ENCODE assay signal across 19 mouse cellular contexts in the genomic region with DNA sequence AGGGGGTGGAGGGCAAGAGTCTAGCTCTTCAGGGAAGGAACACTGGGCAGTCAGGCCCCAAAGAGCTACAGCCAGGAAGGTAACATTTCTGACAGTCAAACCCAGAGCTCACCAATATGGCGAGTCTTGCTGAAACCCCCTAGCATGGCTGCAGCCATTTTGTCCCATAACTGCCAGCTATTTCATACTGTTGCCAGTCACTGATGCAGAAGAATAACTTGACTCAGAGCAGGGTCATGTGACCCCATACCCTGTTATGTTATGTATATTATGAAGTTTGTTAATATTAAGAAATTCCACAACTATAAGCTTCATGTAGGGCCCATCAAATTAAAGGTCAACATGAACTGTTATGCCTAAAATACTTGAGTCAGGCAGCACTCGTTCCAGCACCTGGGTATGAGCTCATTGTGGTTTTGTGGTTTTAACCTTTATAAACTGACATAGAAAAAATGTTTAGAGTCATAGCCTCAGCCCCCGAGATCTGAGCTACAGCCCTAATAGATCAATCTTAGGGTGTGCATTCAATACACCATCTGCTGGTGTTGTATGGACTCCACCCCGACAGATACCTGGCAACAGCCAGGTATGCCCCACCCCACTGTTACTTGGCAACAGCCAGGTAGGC. TPM values are rescaled to one million over a fixed set of nuclear protein-coding genes. Genes with fewer than 3 reads are reported as not detected.
A peak's percentile ranks its signal among the peaks of the same experiment; 100 is the strongest.
DNase-seq lines count a peak whose midpoint lies in the region; ATAC-seq and TF ChIP-seq lines count a peak whose summit lies in the region.
"Had no signal": no experiment of that assay in that cellular context is flagged by ENCODE, and none has a peak within 500 bp of the region (broad histone marks: within the 10 kb centered on the region; RNA-seq: fewer than 3 reads in every experiment).

No protein-coding gene starts in this region.

- H3K9ac ChIP-seq in liver, embryonic 12.5 days: no peak overlapping the region
- H3K9ac ChIP-seq: embryonic facial prominence, embryonic 15.5 days; forebrain, embryonic 15.5 days; hindbrain, embryonic 15.5 days; lung, embryonic 14.5 days had no signal

- no peaks in the 10 kb centered on the region for H3K27me3 ChIP-seq in spleen, adult 2 months (ENCODE audit: control insufficient read depth, insufficient read depth, low read length)
- peaks cover 46% of the 10 kb centered on the region for H3K27me3 ChIP-seq in liver, embryonic 12.5 days (replicated peaks)
- H3K27me3 ChIP-seq: forebrain, embryonic 15.5 days had no signal

- peak; percentile 79 for ATAC-seq in activated CD4-positive, CD25-positive, alpha-beta regulatory T cell, adult 4 months
- no peak for ATAC-seq in liver, embryonic 12.5 days
- ATAC-seq: forebrain, embryonic 15.5 days had no signal

- peaks cover 45% of the 10 kb centered on the region; the same call in 1 of the 2 replicates for H3K4me1 ChIP-seq in spleen, adult 2 months (ENCODE audit: control insufficient read depth, insufficient read depth, insufficient read length)
- peaks cover 21% of the 10 kb centered on the region; the same call in 1 of the 2 replicates for H3K4me1 ChIP-seq in liver, embryonic 12.5 days

- 0 out of 2 replicates have a peak overlapping the region, but pooled peaks have one; percentile 11 for H3K27ac ChIP-seq in spleen, adult 2 months (ENCODE audit: insufficient read depth, low read length)
- H3K27ac ChIP-seq in liver, embryonic 12.5 days: no peak overlapping the region
- H3K27ac ChIP-seq: embryonic facial prominence, embryonic 15.5 days; forebrain, embryonic 15.5 days; gastrocnemius, adult 2 months; hindbrain, embryonic 15.5 days had no signal

- H3K9me3 ChIP-seq in liver, embryonic 12.5 days (replicated peaks): no peaks in the 10 kb centered on the region
- H3K9me3 ChIP-seq: embryonic facial prominence, embryonic 15.5 days; forebrain, embryonic 15.5 days; hindbrain, embryonic 15.5 days had no signal

- no peaks in the 10 kb centered on the region for H3K36me3 ChIP-seq in spleen, adult 2 months (ENCODE audit: control insufficient read depth, insufficient read depth, low read length)
- no peaks in the 10 kb centered on the region for H3K36me3 ChIP-seq in liver, embryonic 12.5 days
- H3K36me3 ChIP-seq: embryonic facial prominence, embryonic 15.5 days; forebrain, embryonic 15.5 days; hindbrain, embryonic 15.5 days had no signal

- 23% methylated on average over 4 of the region's 4 CpGs for WGBS in spleen, adult 2 months
- WGBS in liver, embryonic 12.5 days (ENCODE audit: insufficient replicate concordance): 46% methylated on average over 4 of the region's 4 CpGs

- no peak overlapping the region for H3K4me2 ChIP-seq in liver, embryonic 12.5 days
- H3K4me2 ChIP-seq: embryonic facial prominence, embryonic 15.5 days; forebrain, embryonic 15.5 days; hindbrain, embryonic 15.5 days; lung, embryonic 14.5 days had no signal

- TF ChIP-seq POLR2A in spleen, adult 2 months (IDR thresholded peaks at IDR 0.05; ENCODE audit: low read depth, low read length): no peak

- peak; percentile 36 to 69 for DNase-seq in spleen, adult 2 months (ENCODE audit: low read depth in 1 of 2, low spot score in 2 of 2)
- no peak for DNase-seq in spleen, postnatal 14 days (ENCODE audit: low spot score in 2 of 2)
- DNase-seq in B cell, adult 2 months: peak; percentile 71 to 74
- peak; percentile 34 to 67 for DNase-seq in natural killer cell, adult 2 months (ENCODE audit: low spot score in 2 of 2)
- no peak for DNase-seq in embryo, embryonic 9.5 days (ENCODE audit: extremely low spot score)
- no peak for DNase-seq in right cerebral cortex, adult 18-20 months
- DNase-seq: adrenal gland, adult 2 months; cerebellum, adult 2 months; gastrocnemius, adult 2 months; heart, postnatal 10 days; kidney, adult 9 months; kidney, postnatal 4 days; liver; lung, embryonic 14.5 days had no signal

- H3K4me3 ChIP-seq in spleen, adult 2 months (ENCODE audit: extremely low read depth, insufficient read depth, insufficient read length): no peak overlapping the region
- no peak overlapping the region for H3K4me3 ChIP-seq in liver, embryonic 12.5 days
- H3K4me3 ChIP-seq: embryonic facial prominence, embryonic 15.5 days; forebrain, embryonic 15.5 days; gastrocnemius, adult 2 months; hindbrain, embryonic 15.5 days had no signal

- TF ChIP-seq CTCF in spleen, adult 2 months (IDR thresholded peaks at IDR 0.05; ENCODE audit: extremely low read depth, insufficient read depth, insufficient read length, insufficient replicate concordance): no peak

RNA-seq across cellular contexts. Expression of a gene that starts 22.7 kb away (rescaled TPM):
- 42.7 and 44.5 TPM in 2 replicates for polyA plus RNA-seq in spleen, adult 2 months (2012; rRNA removed)
- 10 to 100 TPM; 41.4 to 43.1 TPM for polyA plus RNA-seq in activated CD4-positive, CD25-positive, alpha-beta regulatory T cell, adult 4 months (2017; shearing (Covaris generic))
- polyA plus RNA-seq in liver, embryonic 12.5 days (2016; fragmentation: Nextera tagmentation; extraction: Ambion mirVana): 111 and 115 TPM in 2 replicates

Comparison
In these comparisons a context has a peak if more than half of its experiments do, and no peak if none do; other contexts are left out.
1. DNase-seq: peak in spleen, adult 2 months (2 of 2), B cell, adult 2 months (2 of 2) and natural killer cell, adult 2 months (2 of 2); none in spleen, postnatal 14 days (0 of 2), embryo, embryonic 9.5 days (single experiment) and right cerebral cortex, adult 18-20 months (single experiment).